15 mouse cellular contexts compared by ENCODE assay signal in genomic region chr2:91308680-91309079, GRCm38 (mm10). TPM values are rescaled to one million over a fixed set of nuclear protein-coding genes. Genes with fewer than 3 reads are reported as not detected.
DNase-seq lines count a peak whose midpoint lies in the region; ATAC-seq and TF ChIP-seq lines count a peak whose summit lies in the region.
"Had no signal": no experiment of that assay in that cellular context is flagged by ENCODE, and none has a peak within 500 bp of the region (broad histone marks: within the 10 kb centered on the region; RNA-seq: fewer than 3 reads in every experiment).

No protein-coding gene starts in this region.

- H3K27ac ChIP-seq in kidney, postnatal 0 days, result 0 out of 2 replicates have a peak overlapping the region, but pooled peaks have one; percentile 13
- no peak overlapping the region; the same call in 1 of the 2 replicates for H3K27ac ChIP-seq in embryonic facial prominence, embryonic 10.5 days (replicated peaks)
- H3K27ac ChIP-seq in intestine, embryonic 16.5 days (ENCODE audit: low read length), result peak overlapping the region; percentile 60
- H3K27ac ChIP-seq: liver, embryonic 12.5 days; midbrain, embryonic 13.5 days had no signal

- no peaks in the 10 kb centered on the region; the same call in 1 of the 2 replicates for H3K4me1 ChIP-seq in kidney, postnatal 0 days (replicated peaks; ENCODE audit: insufficient read depth, low read length)
- H3K4me1 ChIP-seq in embryonic facial prominence, embryonic 10.5 days, result peaks cover 28% of the 10 kb centered on the region
- H3K4me1 ChIP-seq in intestine, embryonic 16.5 days (ENCODE audit: control insufficient read depth, insufficient read depth, low read length), result peaks cover 10% of the 10 kb centered on the region

- WGBS in kidney, postnatal 0 days, result 16% methylated on average over 5 of the region's 5 CpGs
- 29% methylated on average over 5 of the region's 5 CpGs for WGBS in embryonic facial prominence, embryonic 10.5 days
- 27% methylated on average over 5 of the region's 5 CpGs for WGBS in intestine, embryonic 16.5 days

- no peak for TF ChIP-seq CTCF in kidney, postnatal 0 days (IDR thresholded peaks at IDR 0.05; ENCODE audit: low read depth)

- no peak overlapping the region for H3K4me3 ChIP-seq in kidney, postnatal 0 days (replicated peaks; ENCODE audit: low read depth, low read length)
- H3K4me3 ChIP-seq in embryonic facial prominence, embryonic 10.5 days, result no peak overlapping the region
- no peak overlapping the region for H3K4me3 ChIP-seq in intestine, embryonic 16.5 days (ENCODE audit: low read length)
- H3K4me3 ChIP-seq: liver, embryonic 12.5 days; midbrain, embryonic 13.5 days had no signal

- no peaks in the 10 kb centered on the region for H3K27me3 ChIP-seq in kidney, postnatal 0 days (ENCODE audit: insufficient read depth, low read length)
- no peaks in the 10 kb centered on the region for H3K27me3 ChIP-seq in embryonic facial prominence, embryonic 10.5 days (replicated peaks; ENCODE audit: low read depth, poor library complexity, severe bottlenecking)
- H3K27me3 ChIP-seq in intestine, embryonic 16.5 days (replicated peaks; ENCODE audit: control insufficient read depth, insufficient read depth, low read length), result no peaks in the 10 kb centered on the region
- H3K27me3 ChIP-seq: liver, embryonic 12.5 days; midbrain, embryonic 13.5 days had no signal

- ATAC-seq in kidney, postnatal 0 days (replicated peaks; ENCODE audit: low FRiP score, low read depth), result no peak
- ATAC-seq in intestine, embryonic 16.5 days, result peak; percentile 16; the same call in 1 of the 2 replicates
- no peak for ATAC-seq in erythroblast, adult 5-6 weeks (replicated peaks; ENCODE audit: low FRiP score, poor library complexity, severe bottlenecking)
- ATAC-seq: liver, embryonic 12.5 days; midbrain, embryonic 13.5 days had no signal

- peak; percentile 54 for DNase-seq in kidney, postnatal 0 days (ENCODE audit: low spot score)
- no peak for DNase-seq in kidney, adult 11 months
- peak; percentile 62 for DNase-seq in embryonic facial prominence, embryonic 10.5 days (ENCODE audit: low spot score)
- DNase-seq in thymus, postnatal 25 days, result peak; percentile 79
- DNase-seq in adrenal gland, postnatal 10 days, result no peak
- DNase-seq: adrenal gland, postnatal 14 days; cerebellum, postnatal 36 days; gastrocnemius, postnatal 14 days; kidney, adult 18-20 months; right cerebral cortex, postnatal 25 days had no signal

- no peaks in the 10 kb centered on the region for H3K36me3 ChIP-seq in kidney, postnatal 0 days (ENCODE audit: insufficient read depth, low read length)
- 0 out of 2 replicates have a peak, but pooled peaks cover 7% of the 10 kb centered on the region for H3K36me3 ChIP-seq in embryonic facial prominence, embryonic 10.5 days (replicated peaks)
- no peaks in the 10 kb centered on the region for H3K36me3 ChIP-seq in intestine, embryonic 16.5 days (ENCODE audit: control insufficient read depth, insufficient read depth, low read length)
- H3K36me3 ChIP-seq: liver, embryonic 12.5 days had no signal

- H3K4me2 ChIP-seq in kidney, postnatal 0 days (ENCODE audit: low read length), result no peak overlapping the region
- H3K4me2 ChIP-seq in intestine, embryonic 16.5 days (ENCODE audit: low read depth, low read length), result no peak overlapping the region
- H3K4me2 ChIP-seq: heart, embryonic 11.5 days; liver, embryonic 12.5 days; midbrain, embryonic 13.5 days had no signal

- H3K9me3 ChIP-seq in kidney, postnatal 0 days (replicated peaks; ENCODE audit: low read length), result no peaks in the 10 kb centered on the region
- no peaks in the 10 kb centered on the region for H3K9me3 ChIP-seq in embryonic facial prominence, embryonic 10.5 days
- H3K9me3 ChIP-seq in intestine, embryonic 16.5 days (ENCODE audit: control insufficient read depth, low read length), result no peaks in the 10 kb centered on the region
- H3K9me3 ChIP-seq: liver, embryonic 12.5 days; midbrain, embryonic 13.5 days had no signal

- H3K9ac ChIP-seq in kidney, postnatal 0 days (ENCODE audit: low read depth, low read length), result no peak overlapping the region
- no peak overlapping the region for H3K9ac ChIP-seq in intestine, embryonic 16.5 days (ENCODE audit: low read depth, low read length)
- H3K9ac ChIP-seq: liver, embryonic 12.5 days; midbrain, embryonic 13.5 days had no signal

RNA-seq across cellular contexts. Expression of gene Arfgap2, which starts 43.9 kb away (rescaled TPM):
- 66.6 and 73.9 TPM in 2 replicates for polyA plus RNA-seq in kidney, postnatal 0 days (2015; fragmentation: Nextera tagmentation; extraction: Ambion mirVana)
- polyA plus RNA-seq in embryonic facial prominence, embryonic 10.5 days (2016; fragmentation: Nextera tagmentation; extraction: Ambion mirVana), result 101 and 102 TPM in 2 replicates
- 68.4 and 73.1 TPM in 2 replicates for polyA plus RNA-seq in intestine, embryonic 16.5 days (2015; fragmentation: Nextera tagmentation; extraction: Ambion mirVana)
- total RNA-seq in adrenal gland, postnatal 10 days (2021), result 10 to 100 TPM; 80.3 to 90.2 TPM
- 11.3 and 23.1 TPM in 2 replicates for total RNA-seq in erythroblast, adult 5-6 weeks (2015; ENCODE audit: low replicate concordance)
- total RNA-seq in erythroblast, adult 5-6 weeks (2017; ENCODE audit: low replicate concordance), result 18.7 and 28.9 TPM in 2 replicates

RNA-seq across cellular contexts. Expression of gene Pacsin3, which starts 52.9 kb away (rescaled TPM):
- 32.7 and 36.8 TPM in 2 replicates for polyA plus RNA-seq in kidney, postnatal 0 days (2015; fragmentation: Nextera tagmentation; extraction: Ambion mirVana)
- polyA plus RNA-seq in embryonic facial prominence, embryonic 10.5 days (2016; fragmentation: Nextera tagmentation; extraction: Ambion mirVana), result 33.4 and 33.6 TPM in 2 replicates
- polyA plus RNA-seq in intestine, embryonic 16.5 days (2015; fragmentation: Nextera tagmentation; extraction: Ambion mirVana), result 17.0 and 21.0 TPM in 2 replicates
- 10 to 100 TPM; 53.9 to 80.0 TPM for total RNA-seq in adrenal gland, postnatal 10 days (2021)
- not detected in 2 replicates for total RNA-seq in erythroblast, adult 5-6 weeks (2015; ENCODE audit: low replicate concordance)
- not detected in 2 replicates for total RNA-seq in erythroblast, adult 5-6 weeks (2017; ENCODE audit: low replicate concordance)

Comparison
In these comparisons a context has a peak if more than half of its experiments do, and no peak if none do; other contexts are left out.
1. DNase-seq: peak in kidney, postnatal 0 days (single experiment), embryonic facial prominence, embryonic 10.5 days (single experiment) and thymus, postnatal 25 days (single experiment); none in kidney, adult 11 months (single experiment) and adrenal gland, postnatal 10 days (single experiment).